Mouse (Mus musculus) cortical plate, adult 2 months (tissue): ENCODE measurements at regions not wholly inside any gene's neighbourhood (a gene's known extent, or its start where the extent isn't known, plus 50 kb on each side); places are given as distances from the start of the nearest gene placed in this dataset.

Experiments
- CTCF ChIP-seq: fragments of 200-500 bp; IDR thresholded peaks from 2 replicates; pipeline ENCODE4 v1.5.1; 2011; ENCODE audit warnings: mild to moderate bottlenecking, control low read depth, low read length; ENCODE audit not compliant: insufficient read depth; ENCODE audit errors: extremely low read depth
- POLR2A ChIP-seq: fragments of 200-500 bp; IDR thresholded peaks from 2 replicates; pipeline ENCODE4 v1.6.1; 2011; ENCODE audit warnings: mild to moderate bottlenecking, low read length, control low read depth; ENCODE audit not compliant: insufficient read depth; ENCODE audit errors: extremely low read depth

DNA sequence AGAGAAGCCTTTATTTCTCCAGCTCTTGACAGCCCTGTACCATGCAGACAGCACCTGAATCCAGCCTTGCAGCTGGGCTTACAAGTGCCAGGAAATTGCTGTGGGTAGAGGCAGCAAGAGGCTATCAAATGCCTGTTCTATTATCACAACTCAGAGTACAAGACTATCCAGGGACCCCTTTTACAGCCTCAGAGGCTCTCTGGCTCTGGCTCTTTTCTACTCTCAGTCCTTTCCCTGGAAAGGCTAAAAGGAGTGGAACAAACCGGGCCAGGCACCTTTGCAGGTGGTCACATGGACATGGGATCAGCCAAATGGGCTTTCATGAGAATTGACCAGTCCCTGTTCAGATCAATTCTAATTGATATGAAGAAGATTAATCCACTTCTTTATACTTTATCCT lies 125.7 kb downstream of the Qrsl1 start:
- TF ChIP-seq POLR2A, result no peak
- no peak for TF ChIP-seq CTCF
